Mouse (Mus musculus): ENCODE measurements around the gene D330020A13Rik.

Gene D330020A13Rik

GRCm38 (mm10) chr6:120294056-120294784, at the start of gene D330020A13Rik, which contains the start of gene B4galnt3:
D330020A13Rik (plus strand) TSS chr6:120294364.
B4galnt3 (minus strand) TSS chr6:120294559.
- DNase-seq (ENCODE audit: extremely low spot score), result peak; percentile 61

- no peak for DNase-seq (ENCODE audit: extremely low spot score)
These were observed 47.5 kb upstream of the D330020A13Rik start for GRCm38 (mm10) chr6:120246676-120247075.

- no peak for DNase-seq (ENCODE audit: extremely low spot score)
These were observed 44.3 kb upstream of the D330020A13Rik start for GRCm38 (mm10) chr6:120249831-120250230.

GRCm38 (mm10) chr6:120251010-120251409, 43.2 kb upstream of the D330020A13Rik start:
- DNase-seq (ENCODE audit: extremely low spot score), result no peak

- no peak for DNase-seq (ENCODE audit: extremely low spot score)
These were observed 41.4 kb upstream of the D330020A13Rik start for GRCm38 (mm10) chr6:120252741-120253140.

GRCm38 (mm10) chr6:120254640-120255039, 39.5 kb upstream of the D330020A13Rik start:
- DNase-seq (ENCODE audit: extremely low spot score), result no peak

- no peak for DNase-seq (ENCODE audit: extremely low spot score)
These were observed 39.0 kb upstream of the D330020A13Rik start for GRCm38 (mm10) chr6:120255144-120255543.

GRCm38 (mm10) chr6:120255701-120256100, 38.5 kb upstream of the D330020A13Rik start:
- no peak for DNase-seq (ENCODE audit: extremely low spot score)

GRCm38 (mm10) chr6:120256431-120256935, 37.7 kb upstream of the D330020A13Rik start:
- DNase-seq (ENCODE audit: extremely low spot score), result no peak

- no peak for DNase-seq (ENCODE audit: extremely low spot score)
These were observed 34.7 kb upstream of the D330020A13Rik start for GRCm38 (mm10) chr6:120259481-120259880.

- DNase-seq (ENCODE audit: extremely low spot score), result no peak
These were observed 31.2 kb upstream of the D330020A13Rik start for GRCm38 (mm10) chr6:120262886-120263531.

GRCm38 (mm10) chr6:120263608-120264007, 30.6 kb upstream of the D330020A13Rik start:
- DNase-seq (ENCODE audit: extremely low spot score), result no peak

GRCm38 (mm10) chr6:120264151-120264550, 30.0 kb upstream of the D330020A13Rik start:
- DNase-seq (ENCODE audit: extremely low spot score), result no peak

GRCm38 (mm10) chr6:120274181-120274580, 20.0 kb upstream of the D330020A13Rik start:
- DNase-seq (ENCODE audit: extremely low spot score), result no peak

GRCm38 (mm10) chr6:120274887-120275286, 19.3 kb upstream of the D330020A13Rik start:
- no peak for DNase-seq (ENCODE audit: extremely low spot score)

- no peak for DNase-seq (ENCODE audit: extremely low spot score)
These were observed 18.9 kb upstream of the D330020A13Rik start for GRCm38 (mm10) chr6:120275301-120275700.

- DNase-seq (ENCODE audit: extremely low spot score), result no peak
These were observed 17.2 kb upstream of the D330020A13Rik start for GRCm38 (mm10) chr6:120276874-120277449.

GRCm38 (mm10) chr6:120287279-120287678, 6.9 kb upstream of the D330020A13Rik start:
- DNase-seq (ENCODE audit: extremely low spot score), result no peak

GRCm38 (mm10) chr6:120288541-120288940, 5.6 kb upstream of the D330020A13Rik start:
- no peak for DNase-seq (ENCODE audit: extremely low spot score)

- DNase-seq (ENCODE audit: extremely low spot score), result no peak
These were observed 4.7 kb upstream of the D330020A13Rik start for GRCm38 (mm10) chr6:120289430-120289829.

- DNase-seq (ENCODE audit: extremely low spot score), result no peak
These were observed 2.7 kb upstream of the D330020A13Rik start for GRCm38 (mm10) chr6:120291396-120292009.

GRCm38 (mm10) chr6:120294785-120295133, 595 bp downstream of the D330020A13Rik start:
- peak; percentile 51 for DNase-seq (ENCODE audit: extremely low spot score)
